Mouse (Mus musculus) CH12.LX (cell line): ENCODE measurements around the gene Tulp2. TPM values are rescaled to one million over a fixed set of nuclear protein-coding genes. Genes with fewer than 3 reads are reported as not detected.

Experiments used
- DNase-seq: peaks from one replicate; pipeline ENCODE4 v3.0.0-alpha.2; 2013; ENCODE audit errors: extremely low read depth
- H3K27ac ChIP-seq: 2 replicates; pipeline ENCODE4 v1.5.1; 2012; ENCODE audit warnings: low read depth, mild to moderate bottlenecking, control low read depth, moderate library complexity; ENCODE audit not compliant: insufficient read depth
- H3K27me3 ChIP-seq: replicated peaks from 2 replicates; pipeline ENCODE3; 2012; ENCODE audit warnings: inconsistent platforms
- H3K36me3 ChIP-seq, 2 experiments: replicated peaks in 1 of 2; 2 replicates each; pipeline versions ENCODE3 to v1.6.1; 2012; ENCODE audit warnings: inconsistent platforms in 1 of 2, low read length in 1 of 2, mild to moderate bottlenecking in 1 of 2, mixed read lengths in 1 of 2, moderate library complexity in 1 of 2; ENCODE audit not compliant: control insufficient read depth in 1 of 2, insufficient read depth in 1 of 2
- H3K4me1 ChIP-seq, 2 experiments: 2 replicates each; pipeline ENCODE4 v1.6.1; 2012; ENCODE audit warnings: inconsistent platforms in 1 of 2, moderate library complexity in 1 of 2; ENCODE audit not compliant: insufficient read depth in 2 of 2, control insufficient read depth in 1 of 2
- H3K4me2 ChIP-seq: 2 replicates; pipeline ENCODE4 v1.6.1; 2012; ENCODE audit warnings: low read depth, mild to moderate bottlenecking, control low read depth; ENCODE audit not compliant: poor library complexity, insufficient read depth, severe bottlenecking
- H3K4me3 ChIP-seq, 3 experiments: fragments of 150-350 bp in 1 of 3; sonication (generic) in 1 of 3; replicated peaks in 1 of 3; 2 replicates each; pipeline versions ENCODE3 to v1.5.1; 2011 to 2012; ENCODE audit warnings: low read depth in 2 of 3, low read length in 2 of 3, mild to moderate bottlenecking in 2 of 3, moderate library complexity in 2 of 3, control low read depth in 1 of 3, improper control_type of control experiment in 1 of 3, inconsistent platforms in 1 of 3, mixed read lengths in 1 of 3; ENCODE audit not compliant: poor library complexity in 1 of 3
- H3K79me2 ChIP-seq: replicated peaks from 2 replicates; pipeline ENCODE4 v1.6.1; 2012; ENCODE audit warnings: mild to moderate bottlenecking, moderate library complexity; ENCODE audit not compliant: control insufficient read depth, poor library complexity, insufficient read depth, severe bottlenecking; ENCODE audit errors: extremely low read depth
- H3K9ac ChIP-seq: 2 replicates; pipeline ENCODE4 v1.6.1; 2012; ENCODE audit warnings: low read depth, mild to moderate bottlenecking, control low read depth, moderate library complexity; ENCODE audit not compliant: insufficient read depth
- H3K9me3 ChIP-seq: replicated peaks from 2 replicates; pipeline ENCODE3; 2012; ENCODE audit warnings: low read length, inconsistent platforms, mixed read lengths
- CHD1 ChIP-seq: IDR thresholded peaks from 2 replicates; pipeline ENCODE4 v1.6.1; 2012; ENCODE audit warnings: low read depth, low read length, improper control_type of control experiment, inconsistent platforms
- E2F4 ChIP-seq: IDR thresholded peaks from 2 replicates; pipeline ENCODE4 v1.6.1; 2011; ENCODE audit warnings: low read depth, low read length, improper control_type of control experiment; ENCODE audit not compliant: insufficient replicate concordance
- ELF1 ChIP-seq: IDR thresholded peaks from 2 replicates; pipeline ENCODE4 v1.6.1; 2014; ENCODE audit warnings: low read depth, mild to moderate bottlenecking, inconsistent platforms, low read length, improper control_type of control experiment
- EP300 ChIP-seq: IDR thresholded peaks from 2 replicates; pipeline ENCODE4 v1.6.1; 2011; ENCODE audit warnings: low read length, improper control_type of control experiment
- ETS1 ChIP-seq: conservative IDR thresholded peaks from 2 replicates; pipeline ENCODE4 v1.6.1; 2012; ENCODE audit warnings: low read depth, mild to moderate bottlenecking, inconsistent platforms, low read length, improper control_type of control experiment, moderate library complexity
- GABPA ChIP-seq: IDR thresholded peaks from 2 replicates; pipeline ENCODE4 v1.6.1; 2012; ENCODE audit warnings: low read depth, low read length, improper control_type of control experiment, inconsistent platforms; ENCODE audit not compliant: insufficient replicate concordance
- IRF4 ChIP-seq: IDR thresholded peaks from 2 replicates; pipeline ENCODE4 v1.6.1; 2014; ENCODE audit warnings: low read depth, mild to moderate bottlenecking, inconsistent platforms, low read length, improper control_type of control experiment
- JUND ChIP-seq: conservative IDR thresholded peaks from 2 replicates; pipeline ENCODE4 v1.6.1; 2011; ENCODE audit warnings: low read depth, low read length, improper control_type of control experiment
- KAT2A ChIP-seq: IDR thresholded peaks from 2 replicates; pipeline ENCODE4 v1.6.1; 2012; ENCODE audit warnings: low read length, improper control_type of control experiment, inconsistent platforms; ENCODE audit not compliant: insufficient replicate concordance
- MAFK ChIP-seq: IDR thresholded peaks from 2 replicates; pipeline ENCODE4 v1.6.1; 2011; ENCODE audit warnings: low read length, improper control_type of control experiment; ENCODE audit not compliant: insufficient replicate concordance
- MAX ChIP-seq: IDR thresholded peaks from 2 replicates; pipeline ENCODE4 v1.6.1; 2011; ENCODE audit warnings: low read length, improper control_type of control experiment
- MEF2A ChIP-seq: IDR thresholded peaks from 2 replicates; pipeline ENCODE4 v1.6.1; 2014; ENCODE audit warnings: low read depth, mild to moderate bottlenecking, inconsistent platforms, low read length, improper control_type of control experiment, borderline replicate concordance
- MXI1 ChIP-seq: IDR thresholded peaks from 2 replicates; pipeline ENCODE4 v1.6.1; 2011; ENCODE audit warnings: mild to moderate bottlenecking, low read depth, low read length, improper control_type of control experiment
- MYC ChIP-seq: IDR thresholded peaks from 2 replicates; pipeline ENCODE4 v1.6.1; 2011; ENCODE audit warnings: low read depth, mild to moderate bottlenecking, improper control_type of control experiment, low read length
- NELFE ChIP-seq: IDR thresholded peaks from 2 replicates; pipeline ENCODE4 v1.6.1; 2011; ENCODE audit warnings: low read depth, low read length, improper control_type of control experiment
- NRF1 ChIP-seq: IDR thresholded peaks from 2 replicates; pipeline ENCODE4 v1.6.1; 2014; ENCODE audit warnings: low read depth, mild to moderate bottlenecking, inconsistent platforms, low read length, improper control_type of control experiment, moderate library complexity
- PAX5 ChIP-seq: IDR thresholded peaks from 2 replicates; pipeline ENCODE4 v1.6.1; 2012; ENCODE audit warnings: low read length, inconsistent platforms, mixed read lengths
- RCOR1 ChIP-seq: conservative IDR thresholded peaks from 2 replicates; pipeline ENCODE4 v1.6.1; 2012; ENCODE audit warnings: low read depth, mild to moderate bottlenecking, inconsistent platforms, low read length, improper control_type of control experiment
- SIN3A ChIP-seq: IDR thresholded peaks from 2 replicates; pipeline ENCODE4 v1.6.1; 2012; ENCODE audit warnings: low read length, improper control_type of control experiment, inconsistent platforms
- SMC3 ChIP-seq: IDR thresholded peaks from 2 replicates; pipeline ENCODE4 v1.6.1; 2011; ENCODE audit warnings: low read depth, low read length, improper control_type of control experiment
- TBP ChIP-seq: conservative IDR thresholded peaks from 2 replicates; pipeline ENCODE4 v1.6.1; 2011; ENCODE audit warnings: low read depth, low read length, improper control_type of control experiment
- TCF12 ChIP-seq: IDR thresholded peaks from 2 replicates; pipeline ENCODE4 v1.6.1; 2014; ENCODE audit warnings: low read depth, mild to moderate bottlenecking, inconsistent platforms, low read length, improper control_type of control experiment
- UBTF ChIP-seq: IDR thresholded peaks from 2 replicates; pipeline ENCODE4 v1.6.1; 2012; ENCODE audit warnings: low read depth, mild to moderate bottlenecking, inconsistent platforms, low read length, improper control_type of control experiment, moderate library complexity
- USF1 ChIP-seq: IDR thresholded peaks from 2 replicates; pipeline ENCODE4 v1.6.1; 2014; ENCODE audit warnings: low read depth, mild to moderate bottlenecking, inconsistent platforms, low read length, improper control_type of control experiment
- USF2 ChIP-seq: conservative IDR thresholded peaks from 2 replicates; pipeline ENCODE4 v1.6.1; 2011; ENCODE audit warnings: low read depth, low read length, improper control_type of control experiment
- ZKSCAN1 ChIP-seq: IDR thresholded peaks from 2 replicates; pipeline ENCODE4 v1.6.1; 2012; ENCODE audit warnings: low read depth, inconsistent platforms, low read length, improper control_type of control experiment, borderline replicate concordance
- ZMIZ1 ChIP-seq: IDR thresholded peaks from 2 replicates; pipeline ENCODE4 v1.6.1; 2012; ENCODE audit warnings: low read depth, mild to moderate bottlenecking, inconsistent platforms, low read length, improper control_type of control experiment
- ZNF384 ChIP-seq: IDR thresholded peaks from 2 replicates; pipeline ENCODE4 v1.6.1; 2012; ENCODE audit warnings: low read depth, low read length, improper control_type of control experiment, inconsistent platforms
- dilution Hi-C: fragments of 300-500 bp; cut with MboI; formaldehyde crosslinking; loops from 2 replicates; pipeline ENCODE4 v1.14.3; 2020; ENCODE audit warnings: low sequenced_read_pairs; ENCODE audit not compliant: extremely low pct_unique_long_range_greater_than_20kb, extremely low pct_ligation_motif_present
- in situ Hi-C: fragments of 300-500 bp; cut with MboI; formaldehyde crosslinking; loops from 3 replicates; pipeline ENCODE4 v1.14.3; 2019; ENCODE audit warnings: low sequenced_read_pairs, low pct_ligation_motif_present, low pct_unique_long_range_greater_than_20kb, mixed read lengths
- polyA plus RNA-seq: library from polyadenylated mRNA; unstranded; fragments of >175 nt; gene quantifications from 2 replicates; pipeline ENCODE4 v1.2.1, GENCODE M21; 2012; ENCODE audit warnings: low read depth; ENCODE audit not compliant: insufficient read length
- total RNA-seq, 2 experiments: library from RNA; depleted of rRNA; stranded (reverse); fragments of 300-350 nt in 1 of 2; fragments of >200 nt in 1 of 2; gene quantifications; 2 replicates each; pipeline ENCODE4 v1.2.3; 2012 to 2014

The Tulp2 gene
- total and polyA plus RNA-seq, 3 experiments: 0.13 TPM; not detected in 2

- Histone ChIP-seq H3K27me3 (no peaks in the 10 kb centered on the region), H3K9me3 (no peaks in the 10 kb centered on the region), H3K79me2 (no peaks in the 10 kb centered on the region), H3K27ac (no peak overlapping the region), H3K4me3 (no peak overlapping the region), H3K9ac (no peak overlapping the region), H3K4me2 (no peak overlapping the region), H3K4me1 (peaks cover 8 to 41% of the 10 kb centered on the region in 2 experiments), H3K36me3 (no peaks in the 10 kb centered on the region)
- dilution Hi-C loops (no loop called here), in situ Hi-C loops (no loop called here)
- no peak for DNase-seq
- TF ChIP-seq TBP (no peak), MAFK (no peak), USF1 (no peak), NELFE (no peak), PAX5 (no peak), RCOR1 (no peak)
Measured at GRCm38 (mm10) chr7:45567112-45567779, 85.6 kb downstream of the Tulp2 start.

DNA sequence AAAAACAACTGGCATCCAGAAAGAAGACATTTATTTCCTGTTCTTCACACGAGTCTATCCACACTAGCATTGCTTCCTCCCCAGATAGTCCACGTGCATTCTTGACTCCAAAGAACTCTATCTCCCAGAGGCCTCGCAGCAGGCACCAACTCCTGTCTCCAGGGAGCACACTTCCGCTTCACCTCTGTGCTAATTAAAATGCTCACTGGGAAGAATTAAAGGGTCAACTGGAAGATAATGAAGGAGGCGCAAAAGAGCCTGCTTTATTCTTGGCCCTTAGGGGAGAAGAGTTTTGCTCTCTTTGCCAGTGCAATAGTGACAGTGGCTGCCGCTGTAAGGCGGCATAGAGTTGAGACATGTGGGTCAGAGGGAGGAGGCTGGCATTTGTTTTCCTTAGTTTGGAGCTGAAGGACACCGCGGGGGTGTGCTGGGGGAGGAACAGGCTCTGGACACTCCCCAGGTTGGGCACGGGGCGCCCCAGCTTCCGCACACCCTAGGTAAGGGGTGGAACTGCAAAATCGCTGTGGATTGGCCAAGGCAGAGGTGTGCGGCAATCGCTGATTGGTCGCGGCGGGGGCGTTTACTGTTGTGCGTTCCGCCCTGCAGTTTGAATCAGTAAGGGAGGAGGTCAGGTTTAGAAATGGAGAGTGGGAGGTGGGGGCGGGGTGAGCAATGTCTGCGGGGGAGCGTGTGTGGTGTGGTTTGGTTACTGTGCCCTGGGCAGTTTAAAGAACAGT lies 86.3 kb downstream of the Tulp2 start:
- peaks cover 8 to 38% of the 10 kb centered on the region in 2 experiments for H3K4me1 ChIP-seq
- H3K4me3 ChIP-seq: peak overlapping the region in 2 of 3 experiments; percentile 37 to 44
- no peaks in the 10 kb centered on the region for H3K79me2 ChIP-seq
- no peaks in the 10 kb centered on the region for H3K27me3 ChIP-seq
- no peaks in the 10 kb centered on the region for H3K9me3 ChIP-seq
- H3K36me3 ChIP-seq: peaks cover 0 to 3% of the 10 kb centered on the region in 2 experiments
- in situ Hi-C loops (no loop called here), dilution Hi-C loops (no loop called here)
- H3K9ac ChIP-seq: peak overlapping the region; percentile 63; the same call in 1 of the 2 replicates
- H3K4me2 ChIP-seq: peak overlapping the region; percentile 74
- H3K27ac ChIP-seq: no peak overlapping the region
- peak; percentile 89 for DNase-seq
- no peak for TF ChIP-seq ZKSCAN1
- TF ChIP-seq USF2: no peak
- no peak for TF ChIP-seq UBTF
- TF ChIP-seq NELFE: peak; percentile 30; the same call in 1 of the 2 replicates
- no peak for TF ChIP-seq KAT2A
- 0 out of 2 replicates have a peak, but pooled peaks have one; percentile 47 for TF ChIP-seq MAX
- no peak for TF ChIP-seq PAX5
- no peak for TF ChIP-seq IRF4
- no peak for TF ChIP-seq MEF2A
- no peak for TF ChIP-seq CHD1
- no peak for TF ChIP-seq SMC3
- no peak for TF ChIP-seq JUND
- no peak for TF ChIP-seq MAFK
- peak; percentile 22; the same call in 1 of the 2 replicates for TF ChIP-seq ZMIZ1
- TF ChIP-seq USF1: no peak
- no peak for TF ChIP-seq TCF12
- TF ChIP-seq GABPA: no peak
- no peak for TF ChIP-seq EP300
- no peak; the same call in 1 of the 2 replicates for TF ChIP-seq MYC
- TF ChIP-seq ZNF384: no peak
- no peak for TF ChIP-seq RCOR1
- no peak for TF ChIP-seq TBP
- TF ChIP-seq SIN3A: 0 out of 2 replicates have a peak, but pooled peaks have one; percentile 47
- TF ChIP-seq NRF1: no peak
- TF ChIP-seq ELF1: 0 out of 2 replicates have a peak, but pooled peaks have one; percentile 44
- peak; percentile 76 for TF ChIP-seq MXI1
- 0 out of 2 replicates have a peak, but pooled peaks have one; percentile 26 for TF ChIP-seq ETS1
- no peak for TF ChIP-seq E2F4
